Mouse (Mus musculus): ENCODE data around the gene Trf. TPM values are rescaled to one million over a fixed set of nuclear protein-coding genes. Genes with fewer than 3 reads are reported as not detected.

The Trf gene
- polyA plus RNA-seq, 1 experiment = not detected

GRCm38 (mm10) chr9:103265778-103266177, 35.5 kb upstream of the Trf start:
- TF ChIP-seq USF1 (IDR thresholded peaks at IDR 0.05; ENCODE audit: low read depth) (no peak), FOSL1 (IDR thresholded peaks at IDR 0.05; ENCODE audit: insufficient read depth, low read length, poor library complexity, severe bottlenecking) (no peak), MYOG (IDR thresholded peaks at IDR 0.05; ENCODE audit: control insufficient read depth, extremely low read depth, insufficient read length) (no peak), MAX (IDR thresholded peaks at IDR 0.05) (no peak), MYOD1 (IDR thresholded peaks at IDR 0.05; ENCODE audit: control insufficient read depth, insufficient read length, low read depth) (no peak), CEBPB (IDR thresholded peaks at IDR 0.05; ENCODE audit: low read depth) (no peak), CTCF (IDR thresholded peaks at IDR 0.05; ENCODE audit: control insufficient read depth, insufficient read depth, insufficient read length) (no peak)
- no peaks in the 10 kb centered on the region for H3K36me3 ChIP-seq (ENCODE audit: control insufficient read depth, insufficient read depth)
- H3K79me2 ChIP-seq (ENCODE audit: control insufficient read depth, insufficient read depth) = no peaks in the 10 kb centered on the region
- no peaks in the 10 kb centered on the region for H3K79me3 ChIP-seq (ENCODE audit: low read depth)
- no peak overlapping the region for H3K4me3 ChIP-seq (ENCODE audit: insufficient read depth, poor library complexity, severe bottlenecking)
- H3K27me3 ChIP-seq (ENCODE audit: control insufficient read depth, insufficient read depth, insufficient read length) = peaks cover 41% of the 10 kb centered on the region
- H3ac ChIP-seq (ENCODE audit: control insufficient read depth, insufficient read length, low read depth) = no peak overlapping the region

- no peak overlapping the region for H3K4me3 ChIP-seq (ENCODE audit: insufficient read depth, poor library complexity, severe bottlenecking)
- H3K79me3 ChIP-seq (ENCODE audit: low read depth) = no peaks in the 10 kb centered on the region
- H3K36me3 ChIP-seq (ENCODE audit: control insufficient read depth, insufficient read depth) = no peaks in the 10 kb centered on the region
- no peak for TF ChIP-seq USF1 (IDR thresholded peaks at IDR 0.05; ENCODE audit: low read depth)
- TF ChIP-seq CTCF (IDR thresholded peaks at IDR 0.05; ENCODE audit: control insufficient read depth, insufficient read depth, insufficient read length) = no peak
- no peak for TF ChIP-seq FOSL1 (IDR thresholded peaks at IDR 0.05; ENCODE audit: insufficient read depth, low read length, poor library complexity, severe bottlenecking)
- TF ChIP-seq MYOD1 (IDR thresholded peaks at IDR 0.05; ENCODE audit: control insufficient read depth, insufficient read length, low read depth) = no peak
- H3K27me3 ChIP-seq (ENCODE audit: control insufficient read depth, insufficient read depth, insufficient read length) = peaks cover 3% of the 10 kb centered on the region
- H3ac ChIP-seq (ENCODE audit: control insufficient read depth, insufficient read length, low read depth) = no peak overlapping the region
- H3K79me2 ChIP-seq (ENCODE audit: control insufficient read depth, insufficient read depth) = no peaks in the 10 kb centered on the region
Measured at GRCm38 (mm10) chr9:103252906-103253305, 22.7 kb upstream of the Trf start.

- H3K79me2 ChIP-seq (ENCODE audit: control insufficient read depth, insufficient read depth) = no peaks in the 10 kb centered on the region
- no peaks in the 10 kb centered on the region for H3K27me3 ChIP-seq (ENCODE audit: control insufficient read depth, insufficient read depth, insufficient read length)
- no peak overlapping the region for H3ac ChIP-seq (ENCODE audit: control insufficient read depth, insufficient read length, low read depth)
- no peaks in the 10 kb centered on the region for H3K79me3 ChIP-seq (ENCODE audit: low read depth)
- H3K4me3 ChIP-seq (ENCODE audit: insufficient read depth, poor library complexity, severe bottlenecking) = no peak overlapping the region
- TF ChIP-seq CEBPB (IDR thresholded peaks at IDR 0.05; ENCODE audit: low read depth) (no peak), MYOD1 (IDR thresholded peaks at IDR 0.05; ENCODE audit: control insufficient read depth, insufficient read length, low read depth) (no peak), USF1 (IDR thresholded peaks at IDR 0.05; ENCODE audit: low read depth) (no peak), FOSL1 (IDR thresholded peaks at IDR 0.05; ENCODE audit: insufficient read depth, low read length, poor library complexity, severe bottlenecking) (no peak), CTCF (IDR thresholded peaks at IDR 0.05; ENCODE audit: control insufficient read depth, insufficient read depth, insufficient read length) (no peak), MAX (IDR thresholded peaks at IDR 0.05) (no peak), MYOG (IDR thresholded peaks at IDR 0.05; ENCODE audit: control insufficient read depth, extremely low read depth, insufficient read length) (no peak)
- no peaks in the 10 kb centered on the region for H3K36me3 ChIP-seq (ENCODE audit: control insufficient read depth, insufficient read depth)
Measured at GRCm38 (mm10) chr9:103248618-103249017, 18.4 kb upstream of the Trf start.

GRCm38 (mm10) chr9:103246526-103247168, 16.4 kb upstream of the Trf start:
- Histone ChIP-seq H3K79me3 (ENCODE audit: low read depth) (no peaks in the 10 kb centered on the region), H3K79me2 (ENCODE audit: control insufficient read depth, insufficient read depth) (no peaks in the 10 kb centered on the region), H3K36me3 (ENCODE audit: control insufficient read depth, insufficient read depth) (no peaks in the 10 kb centered on the region), H3K27me3 (ENCODE audit: control insufficient read depth, insufficient read depth, insufficient read length) (no peaks in the 10 kb centered on the region), H3ac (ENCODE audit: control insufficient read depth, insufficient read length, low read depth) (no peak overlapping the region), H3K4me3 (ENCODE audit: insufficient read depth, poor library complexity, severe bottlenecking) (no peak overlapping the region)
- TF ChIP-seq CEBPB (IDR thresholded peaks at IDR 0.05; ENCODE audit: low read depth) = no peak
- no peak for TF ChIP-seq MYOG (IDR thresholded peaks at IDR 0.05; ENCODE audit: control insufficient read depth, extremely low read depth, insufficient read length)
- TF ChIP-seq MYOD1 (IDR thresholded peaks at IDR 0.05; ENCODE audit: control insufficient read depth, insufficient read length, low read depth) = no peak
- TF ChIP-seq USF1 (IDR thresholded peaks at IDR 0.05; ENCODE audit: low read depth) = no peak
- TF ChIP-seq CTCF (IDR thresholded peaks at IDR 0.05; ENCODE audit: control insufficient read depth, insufficient read depth, insufficient read length) = no peak

GRCm38 (mm10) chr9:103243640-103244039, 13.4 kb upstream of the Trf start:
- Histone ChIP-seq H3ac (ENCODE audit: control insufficient read depth, insufficient read length, low read depth) (no peak overlapping the region), H3K79me2 (ENCODE audit: control insufficient read depth, insufficient read depth) (no peaks in the 10 kb centered on the region), H3K4me3 (ENCODE audit: insufficient read depth, poor library complexity, severe bottlenecking) (no peak overlapping the region), H3K36me3 (ENCODE audit: control insufficient read depth, insufficient read depth) (no peaks in the 10 kb centered on the region), H3K79me3 (ENCODE audit: low read depth) (no peaks in the 10 kb centered on the region), H3K27me3 (ENCODE audit: control insufficient read depth, insufficient read depth, insufficient read length) (peaks cover 8% of the 10 kb centered on the region)
- TF ChIP-seq FOSL1 (IDR thresholded peaks at IDR 0.05; ENCODE audit: insufficient read depth, low read length, poor library complexity, severe bottlenecking) (no peak), MAX (IDR thresholded peaks at IDR 0.05) (no peak), MYOG (IDR thresholded peaks at IDR 0.05; ENCODE audit: control insufficient read depth, extremely low read depth, insufficient read length) (no peak), USF1 (IDR thresholded peaks at IDR 0.05; ENCODE audit: low read depth) (no peak), CEBPB (IDR thresholded peaks at IDR 0.05; ENCODE audit: low read depth) (no peak), MYOD1 (IDR thresholded peaks at IDR 0.05; ENCODE audit: control insufficient read depth, insufficient read length, low read depth) (no peak), CTCF (IDR thresholded peaks at IDR 0.05; ENCODE audit: control insufficient read depth, insufficient read depth, insufficient read length) (no peak)

- H3ac ChIP-seq (ENCODE audit: control insufficient read depth, insufficient read length, low read depth) = no peak overlapping the region
Measured at GRCm38 (mm10) chr9:103241206-103241605, 11.0 kb upstream of the Trf start.

More at GRCm38 (mm10) chr9:103241206-103241605, 11.0 kb upstream of the Trf start:
- Histone ChIP-seq H3K4me3 (ENCODE audit: insufficient read depth, poor library complexity, severe bottlenecking) (no peak overlapping the region), H3K36me3 (ENCODE audit: control insufficient read depth, insufficient read depth) (no peaks in the 10 kb centered on the region), H3K79me3 (ENCODE audit: low read depth) (no peaks in the 10 kb centered on the region), H3K79me2 (ENCODE audit: control insufficient read depth, insufficient read depth) (no peaks in the 10 kb centered on the region), H3K27me3 (ENCODE audit: control insufficient read depth, insufficient read depth, insufficient read length) (peaks cover 16% of the 10 kb centered on the region)
- TF ChIP-seq CEBPB (IDR thresholded peaks at IDR 0.05; ENCODE audit: low read depth) = no peak
- TF ChIP-seq CTCF (IDR thresholded peaks at IDR 0.05; ENCODE audit: control insufficient read depth, insufficient read depth, insufficient read length) = no peak

Measured in C2C12 (cell line).